Mouse (Mus musculus) midbrain, embryonic 16.5 days (tissue): Measurements from ENCODE around the gene Ppp2r5a. TPM values are rescaled to one million over a fixed set of nuclear protein-coding genes. Genes with fewer than 3 reads are reported as not detected.

Experiments used
- ATAC-seq: fragments of 200-750 bp; cut with Nextera tagmentation; 2 replicates; pipeline ENCODE4 v1.8.0; 2017; ENCODE audit warnings: moderate TSS enrichment
- H3K27ac ChIP-seq: fragments of 300-500 bp; sonication (generic); 2 replicates; pipeline ENCODE4 v1.5.1; 2014; ENCODE audit warnings: mild to moderate bottlenecking, low read length, mixed read lengths
- H3K27me3 ChIP-seq: fragments of 300-500 bp; sonication (generic); 2 replicates; pipeline ENCODE4 v1.6.1; 2014; ENCODE audit warnings: low read depth, low read length, mixed read lengths; ENCODE audit not compliant: control insufficient read depth, insufficient read depth
- H3K36me3 ChIP-seq: fragments of 300-500 bp; sonication (generic); 2 replicates; pipeline ENCODE4 v1.6.1; 2014; ENCODE audit warnings: mild to moderate bottlenecking, low read length, moderate library complexity, mixed read lengths; ENCODE audit not compliant: control insufficient read depth, insufficient read depth
- H3K4me1 ChIP-seq: fragments of 300-500 bp; sonication (generic); 2 replicates; pipeline ENCODE4 v1.6.1; 2014; ENCODE audit warnings: mild to moderate bottlenecking, low read length, mixed read lengths; ENCODE audit not compliant: control insufficient read depth, insufficient read depth
- H3K4me2 ChIP-seq: fragments of 300-500 bp; sonication (generic); 2 replicates; pipeline ENCODE4 v1.6.1; 2014; ENCODE audit warnings: mild to moderate bottlenecking, low read length, mixed read lengths
- H3K4me3 ChIP-seq: fragments of 300-500 bp; sonication (generic); 2 replicates; pipeline ENCODE4 v1.5.1; 2014; ENCODE audit warnings: low read depth, mild to moderate bottlenecking, low read length, moderate library complexity, mixed read lengths
- H3K9ac ChIP-seq: fragments of 300-500 bp; sonication (generic); 2 replicates; pipeline ENCODE4 v1.6.1; 2014; ENCODE audit warnings: low read depth, low read length, mixed read lengths
- H3K9me3 ChIP-seq: fragments of 300-500 bp; sonication (generic); replicated peaks from 2 replicates; pipeline ENCODE4 v1.6.1; 2014; ENCODE audit warnings: mild to moderate bottlenecking, low read length, mixed read lengths; ENCODE audit not compliant: control insufficient read depth, poor library complexity, severe bottlenecking
- WGBS: fragments of 180-500 bp; shearing (Covaris S2); extraction: QIAGEN DNeasy Blood & Tissue Kit; methylation state at CpG from one replicate; pipeline ENCODE4 v1.1.7; 2014; 5-methylcytosine and 5-hydroxymethylcytosine counted together
- polyA plus RNA-seq: library from polyadenylated mRNA; unstranded; fragments of >200 nt; fragmentation: Nextera tagmentation; extraction: Ambion mirVana; gene quantifications from 2 replicates; pipeline ENCODE4 v1.2.1, GENCODE M21; 2015

Gene Ppp2r5a
- polyA plus RNA-seq, 1 experiment from 2014 or later, result 6.5 TPM

GRCm38 (mm10) chr1:191422164-191422563, 19.1 kb upstream of the Ppp2r5a start:
- WGBS, result 73% methylated on average over 4 of the region's 4 CpGs
- Histone ChIP-seq H3K9ac (no peak overlapping the region), H3K36me3 (no peaks in the 10 kb centered on the region), H3K4me3 (no peak overlapping the region), H3K9me3 (no peaks in the 10 kb centered on the region), H3K27me3 (no peaks in the 10 kb centered on the region), H3K4me1 (no peaks in the 10 kb centered on the region), H3K27ac (no peak overlapping the region), H3K4me2 (no peak overlapping the region)
- ATAC-seq, result no peak

DNA sequence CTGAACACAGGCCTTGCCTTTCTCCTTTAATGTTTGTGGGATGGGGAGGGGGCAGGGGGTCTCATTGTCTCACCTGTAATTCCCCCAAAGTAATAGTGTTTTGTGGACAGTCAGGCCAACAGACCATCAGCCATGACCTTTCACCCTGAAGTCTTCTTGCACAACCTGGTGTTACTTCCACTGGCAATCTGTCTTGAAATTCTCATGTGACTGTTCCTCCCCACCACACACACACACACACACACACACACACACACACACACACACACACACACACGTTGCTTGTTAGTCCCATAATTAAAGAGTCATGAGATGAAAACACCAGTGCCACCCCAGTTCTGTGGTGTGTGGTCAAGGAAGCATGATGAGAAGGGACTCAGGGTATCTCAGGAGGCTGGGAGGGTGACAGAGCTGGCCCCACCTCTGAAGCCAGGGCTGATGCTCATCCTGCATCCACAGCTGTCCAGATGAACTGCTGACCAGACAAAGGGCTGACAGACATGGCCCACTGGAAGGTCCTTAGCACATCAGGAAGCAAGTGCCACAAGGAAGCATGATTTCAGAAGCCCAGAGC, 18.4 kb upstream of the Ppp2r5a start:
- no peaks in the 10 kb centered on the region for H3K27me3 ChIP-seq
- H3K9ac ChIP-seq, result no peak overlapping the region
- H3K4me3 ChIP-seq, result no peak overlapping the region
- no peaks in the 10 kb centered on the region for H3K9me3 ChIP-seq
- ATAC-seq, result no peak
- WGBS, result 67% methylated on average over 1 of the region's 1 CpGs
- no peak overlapping the region for H3K27ac ChIP-seq
- H3K4me2 ChIP-seq, result no peak overlapping the region
- no peaks in the 10 kb centered on the region for H3K36me3 ChIP-seq
- no peaks in the 10 kb centered on the region for H3K4me1 ChIP-seq

GRCm38 (mm10) chr1:191420930-191421404, 17.9 kb upstream of the Ppp2r5a start:
- no peak for ATAC-seq
- Histone ChIP-seq H3K9ac (no peak overlapping the region), H3K4me1 (no peaks in the 10 kb centered on the region), H3K9me3 (no peaks in the 10 kb centered on the region), H3K4me2 (no peak overlapping the region), H3K4me3 (no peak overlapping the region), H3K27me3 (no peaks in the 10 kb centered on the region), H3K36me3 (no peaks in the 10 kb centered on the region), H3K27ac (no peak overlapping the region)
- WGBS, result 66% methylated on average over 6 of the region's 6 CpGs

DNA sequence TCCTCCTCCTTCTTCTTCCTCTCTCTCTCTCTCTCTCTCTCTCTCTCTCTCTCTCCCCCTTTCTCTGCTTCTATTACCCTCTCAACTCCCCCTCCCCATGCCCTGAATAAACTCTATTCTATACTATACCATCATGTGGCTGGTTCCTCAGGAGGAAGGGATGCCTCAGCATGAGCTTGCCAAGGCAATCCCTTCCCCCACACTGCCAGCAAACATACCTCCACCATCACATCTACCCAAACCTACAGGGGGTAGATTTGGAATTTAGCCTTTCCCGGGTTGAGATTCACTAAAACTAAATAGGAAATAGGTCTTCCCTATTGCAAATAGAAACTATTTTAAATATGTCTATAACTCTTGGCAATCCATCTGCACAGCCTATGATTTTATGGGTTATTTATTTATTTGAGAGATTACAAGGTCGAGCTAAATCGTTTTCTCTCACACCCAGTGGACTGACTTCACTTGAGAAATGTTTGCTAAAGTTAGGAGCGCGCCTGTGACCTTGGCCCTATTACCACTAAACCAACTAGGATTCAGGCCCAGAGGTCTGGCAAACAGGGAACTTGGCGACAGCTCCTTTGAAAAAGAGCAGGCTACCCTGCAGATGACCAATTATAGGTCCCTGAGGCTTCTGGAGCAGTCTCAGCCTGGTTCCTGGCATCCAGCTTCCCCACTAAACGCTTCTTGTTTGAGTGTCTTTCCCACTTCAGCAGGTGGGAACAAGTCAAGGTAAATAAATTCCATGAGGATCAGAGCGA, 17.1 kb upstream of the Ppp2r5a start:
- no peaks in the 10 kb centered on the region for H3K36me3 ChIP-seq
- no peaks in the 10 kb centered on the region for H3K4me1 ChIP-seq
- no peak overlapping the region for H3K4me2 ChIP-seq
- WGBS, result 55% methylated on average over 8 of the region's 8 CpGs
- H3K4me3 ChIP-seq, result no peak overlapping the region
- H3K27ac ChIP-seq, result no peak overlapping the region
- no peak overlapping the region for H3K9ac ChIP-seq
- H3K27me3 ChIP-seq, result no peaks in the 10 kb centered on the region
- ATAC-seq, result no peak
- no peaks in the 10 kb centered on the region for H3K9me3 ChIP-seq

- no peak overlapping the region for H3K4me3 ChIP-seq
- H3K36me3 ChIP-seq, result no peaks in the 10 kb centered on the region
- WGBS, result 66% methylated on average over 6 of the region's 6 CpGs
These were observed 16.3 kb upstream of the Ppp2r5a start for GRCm38 (mm10) chr1:191419421-191419820.

DNA sequence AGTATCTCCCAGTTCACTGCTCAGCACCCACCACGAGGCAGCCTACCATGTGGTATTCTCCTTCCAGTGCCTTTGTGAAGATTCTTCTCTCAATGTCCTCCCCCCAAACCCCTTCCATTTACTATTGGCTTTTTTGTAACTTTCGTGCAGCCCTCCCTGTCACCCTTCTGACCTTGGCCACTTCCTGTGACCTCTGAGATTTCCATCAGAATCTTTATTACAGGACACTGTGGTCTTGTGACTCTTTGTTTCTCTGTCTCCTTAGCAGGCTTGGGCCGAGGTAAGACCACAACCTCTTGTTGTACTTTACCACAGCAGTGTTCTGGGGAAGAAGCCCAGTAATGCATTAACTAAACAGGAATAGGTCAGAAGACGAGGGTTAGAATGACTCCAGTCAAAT, 15.9 kb upstream of the Ppp2r5a start:
- no peaks in the 10 kb centered on the region for H3K36me3 ChIP-seq
- H3K27ac ChIP-seq, result no peak overlapping the region
- H3K9ac ChIP-seq, result no peak overlapping the region
- no peak for ATAC-seq
- H3K4me2 ChIP-seq, result no peak overlapping the region
- H3K9me3 ChIP-seq, result no peaks in the 10 kb centered on the region
- H3K27me3 ChIP-seq, result no peaks in the 10 kb centered on the region
- H3K4me1 ChIP-seq, result no peaks in the 10 kb centered on the region
- 82% methylated on average over 4 of the region's 4 CpGs for WGBS
- H3K4me3 ChIP-seq, result no peak overlapping the region

More at GRCm38 (mm10) chr1:191419421-191419820, 16.3 kb upstream of the Ppp2r5a start:
- Histone ChIP-seq H3K9me3 (no peaks in the 10 kb centered on the region), H3K4me2 (no peak overlapping the region), H3K4me1 (no peaks in the 10 kb centered on the region), H3K9ac (no peak overlapping the region), H3K27ac (no peak overlapping the region), H3K27me3 (no peaks in the 10 kb centered on the region)
- ATAC-seq, result no peak

DNA sequence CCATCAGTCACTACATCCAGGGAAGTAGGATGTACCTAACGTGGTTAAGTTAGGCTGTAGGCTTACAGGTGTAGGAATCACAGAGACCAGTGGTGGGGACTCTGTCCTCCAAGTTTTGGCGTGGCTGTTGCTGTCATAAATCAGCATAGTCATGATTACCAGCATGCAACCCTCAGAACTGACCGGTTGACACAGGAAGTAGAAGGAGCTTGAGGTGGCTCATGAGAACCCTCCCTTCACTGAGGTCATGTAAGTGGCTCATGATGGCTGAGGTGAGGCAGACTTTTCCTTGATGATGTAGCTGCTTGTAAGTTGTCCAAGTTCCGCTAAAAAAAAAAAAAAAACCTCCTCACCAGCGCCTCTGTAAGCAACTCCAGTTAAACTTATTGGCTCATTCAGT, 14.0 kb upstream of the Ppp2r5a start:
- Histone ChIP-seq H3K9me3 (no peaks in the 10 kb centered on the region), H3K4me3 (no peak overlapping the region), H3K4me2 (no peak overlapping the region), H3K27ac (no peak overlapping the region), H3K9ac (no peak overlapping the region), H3K27me3 (no peaks in the 10 kb centered on the region), H3K36me3 (no peaks in the 10 kb centered on the region), H3K4me1 (no peaks in the 10 kb centered on the region)
- ATAC-seq, result no peak
- WGBS, result 87% methylated on average over 5 of the region's 5 CpGs

- ATAC-seq, result no peak
- H3K9ac ChIP-seq, result no peak overlapping the region
- no peak overlapping the region for H3K4me3 ChIP-seq
- no peak overlapping the region for H3K27ac ChIP-seq
- H3K36me3 ChIP-seq, result no peaks in the 10 kb centered on the region
- 35% methylated on average over 3 of the region's 3 CpGs for WGBS
- no peak overlapping the region for H3K4me2 ChIP-seq
- H3K27me3 ChIP-seq, result no peaks in the 10 kb centered on the region
- H3K4me1 ChIP-seq, result no peaks in the 10 kb centered on the region
- no peaks in the 10 kb centered on the region for H3K9me3 ChIP-seq
These were observed 13.5 kb upstream of the Ppp2r5a start for GRCm38 (mm10) chr1:191416611-191417010.

GRCm38 (mm10) chr1:191414432-191414831, 11.4 kb upstream of the Ppp2r5a start:
- H3K4me3 ChIP-seq, result no peak overlapping the region
- no peak overlapping the region for H3K27ac ChIP-seq
- H3K36me3 ChIP-seq, result no peaks in the 10 kb centered on the region
- WGBS, result 88% methylated on average over 6 of the region's 6 CpGs
- ATAC-seq, result no peak
- H3K27me3 ChIP-seq, result no peaks in the 10 kb centered on the region; the same call in 1 of the 2 replicates
- no peak overlapping the region for H3K9ac ChIP-seq
- no peaks in the 10 kb centered on the region for H3K9me3 ChIP-seq
- no peaks in the 10 kb centered on the region for H3K4me1 ChIP-seq
- H3K4me2 ChIP-seq, result no peak overlapping the region
